Mouse (Mus musculus) brain, embryonic 14.5 days (tissue): ENCODE results near the gene Picalm. TPM values are rescaled to one million over a fixed set of nuclear protein-coding genes. Genes with fewer than 3 reads are reported as not detected.

ENCODE experiments used
- DNase-seq: peaks from one replicate; pipeline ENCODE4 v3.0.0-alpha.2; 2011; ENCODE audit warnings: low read depth
- CTCF ChIP-seq: fragments of 200-500 bp; IDR thresholded peaks from 2 replicates; pipeline ENCODE4 v1.5.1; 2012; ENCODE audit warnings: inconsistent platforms, mild to moderate bottlenecking, moderate library complexity, borderline replicate concordance; ENCODE audit not compliant: insufficient read depth, insufficient read length; ENCODE audit errors: extremely low read depth
- POLR2A ChIP-seq: fragments of 200-500 bp; IDR thresholded peaks from 2 replicates; pipeline ENCODE4 v1.6.1; 2012; ENCODE audit warnings: mild to moderate bottlenecking, inconsistent platforms, borderline replicate concordance; ENCODE audit not compliant: poor library complexity, insufficient read depth, insufficient read length, severe bottlenecking; ENCODE audit errors: extremely low read depth
- polyA plus RNA-seq: library from polyadenylated mRNA; depleted of rRNA; stranded (reverse); fragments of >200 nt; gene quantifications from 2 replicates; pipeline ENCODE4 v1.2.3, GENCODE M21; 2012; rRNA removed

Gene Picalm
- polyA plus RNA-seq, 1 experiment: 193 TPM

GRCm38 (mm10) chr7:90236289-90236905 is 106.4 kb downstream of the Picalm start:
- peak; percentile 19 for DNase-seq
- TF ChIP-seq POLR2A: no peak
- no peak for TF ChIP-seq CTCF

GRCm38 (mm10) chr7:90243151-90243550 is 113.1 kb downstream of the Picalm start:
- DNase-seq: no peak
- TF ChIP-seq POLR2A: no peak
- TF ChIP-seq CTCF: no peak

- no peak for DNase-seq
- no peak for TF ChIP-seq POLR2A
- no peak for TF ChIP-seq CTCF
These were observed 113.6 kb downstream of the Picalm start for GRCm38 (mm10) chr7:90243643-90244042.

- DNase-seq: no peak
- TF ChIP-seq POLR2A (no peak), CTCF (peak; percentile 27; the same call in 1 of the 2 replicates)
These were observed 122.9 kb downstream of the Picalm start for GRCm38 (mm10) chr7:90252946-90253345.

DNA sequence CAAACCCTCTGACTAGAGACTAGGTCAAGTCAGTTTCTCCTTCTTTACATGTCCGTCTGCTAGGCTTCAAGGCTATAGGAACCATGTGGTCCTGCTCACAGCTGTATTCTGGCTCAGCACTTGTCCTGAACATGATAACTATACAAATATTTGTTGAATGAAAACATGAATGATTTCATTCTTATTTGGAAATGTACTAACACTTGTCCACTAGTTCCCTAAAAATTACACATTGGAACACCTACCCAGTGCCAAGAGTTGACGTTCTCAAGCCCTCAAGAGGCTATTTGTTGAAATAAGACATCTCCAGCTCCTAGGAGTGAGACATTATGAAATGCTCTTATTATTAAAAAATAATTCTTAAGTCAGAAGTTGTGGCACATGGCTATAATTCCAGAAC is 128.7 kb downstream of the Picalm start:
- TF ChIP-seq CTCF (no peak), POLR2A (no peak)
- no peak for DNase-seq

GRCm38 (mm10) chr7:90259899-90260298 is 129.9 kb downstream of the Picalm start:
- no peak for DNase-seq
- TF ChIP-seq CTCF (no peak), POLR2A (no peak)

DNA sequence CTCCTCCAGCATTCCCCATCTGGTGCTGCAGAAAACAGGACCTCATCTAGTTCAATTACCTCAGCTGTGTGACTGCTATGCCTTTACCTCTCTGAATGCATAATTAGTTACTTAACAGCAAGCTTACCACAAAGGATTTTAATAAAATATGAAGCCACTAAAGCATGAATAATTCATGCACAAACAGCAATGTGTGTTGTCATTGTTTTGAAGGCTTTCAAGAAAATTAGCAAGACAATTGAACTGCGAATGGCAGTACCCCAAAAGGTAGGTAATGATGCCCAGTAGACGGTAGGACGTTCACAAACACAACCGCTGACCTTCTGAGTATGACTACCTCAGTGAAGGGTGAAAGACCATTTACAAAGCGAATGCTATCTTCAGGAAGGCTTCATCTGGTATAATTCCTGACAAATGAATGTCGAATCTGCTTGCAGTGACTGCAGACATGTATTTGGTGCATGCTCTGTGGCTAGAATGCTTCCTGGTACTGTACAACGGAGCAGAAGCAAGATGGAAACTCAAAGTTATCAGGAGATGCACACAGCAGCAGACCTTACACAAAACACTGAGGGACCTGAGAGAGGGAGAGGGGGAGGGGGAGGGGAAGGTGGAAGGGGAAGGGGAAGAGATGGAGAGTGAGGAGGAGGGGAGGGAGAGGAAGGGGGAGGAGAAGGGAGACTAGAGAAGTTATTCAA is 132.0 kb downstream of the Picalm start:
- DNase-seq: peak; percentile 85
- TF ChIP-seq CTCF (no peak), POLR2A (no peak)

Other genes with a start within 250 kb of the Picalm start
- 0.50 and 1.1 TPM in 2 replicates for gene Ccdc81, start 226.6 kb upstream of the Picalm start, polyA plus RNA-seq
- 81.1 and 91.4 TPM in 2 replicates for gene Hikeshi, start 189.0 kb upstream of the Picalm start, polyA plus RNA-seq
- 48.8 and 50.2 TPM in 2 replicates for gene Eed, start 149.2 kb upstream of the Picalm start, polyA plus RNA-seq
- not detected in 2 replicates for gene Ccdc83, start 135.6 kb downstream of the Picalm start, polyA plus RNA-seq
- 4.0 and 5.9 TPM in 2 replicates for gene Sytl2, start 172.0 kb downstream of the Picalm start, polyA plus RNA-seq